Mouse (Mus musculus) CD4-positive, CD25-positive, alpha-beta regulatory T cell, adult 4 months (primary cell): ENCODE results near the gene Pcyt2. TPM values are rescaled to one million over a fixed set of nuclear protein-coding genes. Genes with fewer than 3 reads are reported as not detected.
A peak's percentile ranks its signal among the peaks of the same experiment; 100 is the strongest.

Source experiments
- ATAC-seq: one replicate; pipeline ENCODE4 v1.8.0; 2017
- polyA plus RNA-seq, 2 experiments: library from polyadenylated mRNA; unstranded; fragments of 100-300 nt; shearing (Covaris generic); gene quantifications; one replicate each; pipeline ENCODE4 v1.2.1; 2017

Pcyt2 gene
- polyA plus RNA-seq, 2 experiments from 2014 or later: 101 to 179 TPM

DNA sequence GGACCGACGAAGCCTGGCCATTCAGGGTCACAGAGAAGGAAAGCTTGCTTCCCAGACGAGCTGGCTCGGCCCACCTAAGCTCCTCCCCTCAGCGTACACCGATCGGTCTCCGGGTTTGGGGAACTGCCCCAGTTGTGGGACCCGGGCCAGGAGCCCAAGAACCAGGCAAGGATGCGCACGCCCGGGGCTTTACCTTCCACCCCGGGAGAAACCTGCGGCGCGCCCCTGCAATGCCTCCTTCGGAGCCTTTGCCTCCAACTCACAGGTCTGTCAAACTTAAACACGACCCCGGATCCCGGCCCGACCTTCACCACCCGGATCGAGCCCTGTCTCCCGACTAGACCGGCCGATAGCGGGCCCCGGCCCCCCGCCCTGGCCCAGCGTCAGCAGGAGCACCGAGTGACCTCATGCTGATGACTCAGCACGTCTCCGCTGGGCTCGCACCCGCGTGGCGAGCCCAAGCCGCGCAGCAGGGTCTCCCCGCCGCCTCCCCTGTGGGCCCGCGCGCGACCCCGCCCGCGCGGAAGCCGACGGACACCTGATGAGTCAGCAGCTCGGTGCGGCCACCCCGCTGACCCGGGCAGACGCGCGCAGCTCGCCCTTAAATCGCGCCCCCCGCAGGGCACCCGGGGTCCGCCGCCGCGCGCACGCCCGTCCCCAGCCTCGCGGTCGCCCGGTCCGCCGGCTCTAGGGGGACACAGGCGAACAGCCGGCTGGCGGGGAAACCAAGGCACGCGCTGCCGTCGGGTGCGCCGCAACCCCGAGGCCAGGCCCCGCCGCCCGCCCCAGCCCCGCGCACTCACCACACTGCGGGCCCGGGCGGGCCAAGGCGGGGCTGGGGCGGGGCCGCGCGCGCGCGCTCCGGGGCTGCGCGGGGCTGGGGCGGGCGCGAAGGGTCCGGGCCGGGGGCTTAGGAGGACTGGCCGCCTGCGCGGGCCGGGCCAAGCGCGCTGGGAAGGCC, 15.1 kb upstream of the Pcyt2 start:
- peak; percentile 23 for ATAC-seq

- no peak for ATAC-seq
Observed at GRCm38 (mm10) chr11:120631726-120632448, 14.2 kb upstream of the Pcyt2 start.

- peak; percentile 35 for ATAC-seq
Observed at GRCm38 (mm10) chr11:120630881-120631725, 13.4 kb upstream of the Pcyt2 start.

GRCm38 (mm10) chr11:120630401-120630871, 12.7 kb upstream of the Pcyt2 start:
- ATAC-seq: no peak

GRCm38 (mm10) chr11:120629911-120630310, 12.2 kb upstream of the Pcyt2 start:
- no peak for ATAC-seq

DNA sequence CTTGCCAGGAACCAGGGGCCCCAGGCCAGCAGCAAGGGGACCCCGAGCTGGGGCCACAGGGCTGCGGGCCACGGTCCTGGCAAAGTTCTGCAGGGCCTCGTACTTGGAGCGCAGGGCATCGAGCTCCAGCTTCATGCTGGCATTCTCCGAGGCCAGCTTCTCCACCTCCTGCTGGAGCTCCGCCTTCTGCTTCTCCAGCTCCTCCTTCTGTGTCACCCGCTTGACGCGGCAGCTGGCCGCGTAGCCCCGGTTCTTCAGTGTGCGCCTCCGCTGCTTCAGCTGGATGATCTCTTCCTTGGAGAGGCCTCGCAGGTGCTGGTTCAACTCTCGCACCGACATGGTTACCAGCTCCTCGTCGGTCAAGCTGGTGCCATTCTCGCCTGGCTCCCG, 11.6 kb upstream of the Pcyt2 start:
- peak; percentile 16 for ATAC-seq

DNA sequence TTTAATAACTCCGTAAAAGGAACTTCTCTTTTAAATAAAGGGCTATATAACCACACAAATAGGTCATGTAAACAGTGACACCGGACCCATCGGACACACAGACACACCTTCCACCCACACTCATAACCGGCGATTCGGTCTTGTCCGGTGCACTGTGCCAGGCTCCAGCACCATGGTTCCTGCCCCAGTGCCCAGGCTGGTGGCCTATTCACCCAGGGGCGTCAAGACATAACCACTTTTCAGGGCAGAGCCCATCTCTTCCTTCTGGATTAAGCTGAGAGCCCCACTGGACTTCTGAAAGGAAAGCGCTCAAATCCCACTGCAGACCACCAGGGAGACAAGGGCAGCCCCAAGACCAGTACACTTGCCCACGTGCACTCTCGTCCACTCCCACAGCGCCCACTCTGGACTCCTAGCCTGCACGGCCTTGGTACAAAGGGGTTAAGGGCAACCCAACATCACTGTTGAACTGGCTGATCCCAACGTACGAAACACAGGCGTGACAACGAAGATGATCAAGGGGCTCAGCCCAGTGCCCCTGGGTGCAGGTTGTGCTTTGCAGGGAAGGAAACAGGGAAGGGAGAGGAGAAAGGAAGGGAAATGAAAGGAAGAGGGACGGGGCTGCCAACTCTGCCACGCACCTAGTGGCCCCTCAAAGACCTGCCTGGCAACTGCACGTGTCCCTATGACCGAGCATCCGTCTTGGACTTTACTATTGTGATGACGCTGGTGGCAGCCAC, 11.0 kb upstream of the Pcyt2 start:
- no peak for ATAC-seq

GRCm38 (mm10) chr11:120627468-120628300, 9.9 kb upstream of the Pcyt2 start:
- ATAC-seq: peak; percentile 50

- no peak for ATAC-seq
Observed at GRCm38 (mm10) chr11:120626785-120627467, 9.2 kb upstream of the Pcyt2 start.

DNA sequence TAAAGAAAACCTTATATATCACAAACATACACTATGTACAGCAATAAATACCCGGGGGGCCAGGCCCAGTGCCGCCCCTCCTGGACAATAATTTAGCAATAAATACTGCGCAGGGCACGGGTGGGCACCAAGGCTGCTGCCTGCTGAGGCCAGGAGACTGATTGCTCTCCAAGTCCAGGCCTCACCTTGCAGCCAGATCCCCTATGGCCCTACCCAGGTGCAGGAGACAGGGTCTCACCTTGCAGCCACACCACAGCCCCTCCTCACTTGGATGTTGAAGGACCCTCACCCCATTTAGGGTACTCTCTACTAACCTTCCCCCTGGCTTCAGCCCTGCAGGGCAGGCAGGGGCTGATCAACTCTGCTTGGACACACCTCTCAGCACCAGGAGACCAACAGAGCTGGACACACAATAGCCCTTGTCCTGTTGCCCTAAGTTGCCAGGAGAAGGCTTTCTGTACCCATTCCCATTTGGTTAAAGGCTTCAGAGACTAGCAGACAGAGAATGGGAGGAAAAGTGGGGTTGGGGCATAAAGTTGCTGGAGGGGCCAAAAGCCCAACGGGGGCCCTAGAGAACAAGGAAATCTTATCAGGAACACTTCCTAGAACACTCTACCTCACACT, 7.5 kb upstream of the Pcyt2 start, which contains the start of gene Sirt7:
TSS of gene Sirt7 (minus strand) at position 89 of the 624 bp plus-strand sequence.
- no peak for ATAC-seq

DNA sequence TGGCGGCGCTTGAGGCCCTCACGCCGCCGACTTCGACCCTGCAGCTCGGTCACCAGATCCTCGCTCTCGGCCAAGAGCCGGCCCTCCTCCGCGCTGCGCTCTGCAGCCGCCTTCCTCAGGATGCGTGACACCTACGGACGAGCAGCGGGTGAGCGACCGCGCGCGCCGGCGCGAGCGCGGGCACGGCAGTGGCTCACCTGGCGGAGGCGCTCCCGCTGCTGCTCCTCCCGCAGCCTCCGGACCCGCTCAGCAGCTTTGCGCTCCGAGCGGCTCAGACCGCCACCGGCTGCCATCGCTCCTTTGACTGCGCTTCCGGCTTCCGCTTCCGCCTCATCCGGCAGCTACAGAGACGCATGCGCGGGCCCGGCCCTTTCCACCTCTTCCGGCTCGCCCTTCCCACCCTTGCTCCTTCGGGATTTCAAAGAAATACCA, 7.0 kb upstream of the Pcyt2 start:
- ATAC-seq: peak; percentile 69

- peak; percentile 46 for ATAC-seq
Observed at GRCm38 (mm10) chr11:120623961-120624679, 6.4 kb upstream of the Pcyt2 start.

DNA sequence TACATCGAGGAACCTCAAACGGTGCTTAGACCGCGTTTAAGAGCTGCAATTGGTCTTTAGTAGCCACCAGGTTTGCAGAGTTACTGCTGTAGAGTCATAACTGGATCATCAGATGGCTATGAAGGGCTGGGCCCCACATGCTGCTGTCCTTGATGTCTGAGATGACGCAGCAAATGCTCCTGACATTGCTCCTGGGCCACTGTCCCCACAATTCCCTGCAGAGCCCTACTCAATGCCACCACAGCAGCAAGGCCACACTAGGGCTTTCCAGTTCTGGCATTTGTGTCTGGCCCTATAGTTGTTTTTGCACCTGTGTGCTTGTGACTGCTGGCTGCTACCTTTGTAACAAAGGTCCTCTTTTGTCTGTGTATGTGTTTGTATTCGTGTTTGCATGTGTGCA, 5.1 kb upstream of the Pcyt2 start:
- no peak for ATAC-seq

- ATAC-seq: no peak
Observed at GRCm38 (mm10) chr11:120620195-120620594, 2.5 kb upstream of the Pcyt2 start.

DNA sequence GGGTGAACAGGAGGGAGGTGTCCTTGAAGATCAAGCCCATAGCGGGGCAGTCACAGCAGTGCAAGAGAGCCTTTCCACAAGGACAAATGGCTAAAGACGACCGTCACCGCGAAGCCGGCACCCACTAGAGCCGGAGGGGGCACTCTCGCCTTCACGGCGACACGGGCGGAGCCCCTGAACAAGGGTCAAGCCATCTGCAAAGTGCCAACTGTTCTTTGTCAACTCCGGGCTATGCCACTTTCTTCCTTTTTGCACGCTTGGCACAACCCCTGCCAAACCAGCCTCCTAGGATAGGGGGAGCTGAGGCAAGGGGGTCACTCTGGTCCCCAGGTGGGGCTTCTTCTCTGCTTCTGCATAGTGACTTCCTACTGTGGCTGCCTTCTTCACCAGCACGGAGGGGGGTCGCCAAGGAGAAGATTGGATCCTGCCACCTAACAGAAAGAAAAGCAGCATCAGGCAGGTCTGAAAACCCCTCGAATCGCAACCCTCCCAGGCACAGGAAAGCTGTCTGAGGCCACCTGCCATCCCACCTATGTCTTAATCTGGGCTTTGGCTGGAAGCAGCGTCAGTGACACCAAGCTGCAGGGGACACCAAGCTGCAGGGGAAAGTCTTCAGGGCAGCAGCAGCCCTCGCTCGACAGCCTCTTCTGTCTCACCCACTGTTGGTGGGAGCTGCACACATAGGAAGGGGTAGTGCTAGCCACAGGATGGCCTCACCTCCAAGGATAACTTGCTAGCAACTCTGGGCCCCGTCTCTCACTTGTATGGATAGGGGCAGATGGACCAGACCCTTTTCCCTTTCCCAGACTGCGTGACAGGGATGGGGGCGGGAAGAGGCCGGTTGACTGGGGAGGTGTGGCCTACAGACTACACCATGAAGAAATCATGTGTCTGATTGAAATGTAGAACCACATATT, 1.1 kb upstream of the Pcyt2 start:
- no peak for ATAC-seq

- no peak for ATAC-seq
Observed at GRCm38 (mm10) chr11:120616617-120617294, 980 bp downstream of the Pcyt2 start.

DNA sequence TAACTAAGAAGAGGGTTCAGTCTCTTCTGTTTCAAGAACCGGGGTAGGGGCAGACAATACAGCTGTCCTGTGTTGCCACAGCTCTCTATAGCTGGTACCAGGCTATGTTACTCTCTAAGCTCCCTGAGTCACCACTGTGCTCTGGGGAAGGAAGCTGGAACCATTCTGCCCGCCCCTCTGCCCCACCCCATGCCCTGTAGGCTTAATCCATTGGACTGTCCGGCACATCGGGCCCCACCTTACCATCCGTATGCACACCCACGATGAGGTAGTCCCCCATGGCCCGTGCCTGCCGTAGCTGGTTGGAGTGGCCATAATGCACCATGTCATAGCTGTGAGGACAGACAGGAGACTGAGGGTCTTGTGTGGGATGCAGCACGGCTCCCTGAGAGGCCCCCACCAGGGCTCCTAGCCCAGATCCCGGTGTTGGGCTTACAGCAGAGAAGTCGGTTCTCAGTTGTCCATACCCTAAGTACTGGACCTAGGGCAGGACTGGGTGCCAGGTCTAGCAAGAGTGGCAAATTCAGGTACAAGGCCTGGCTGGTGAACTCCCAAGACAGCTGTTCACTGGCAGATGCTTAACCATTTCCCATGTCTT, 2.0 kb downstream of the Pcyt2 start:
- no peak for ATAC-seq
